Mouse (Mus musculus) MN1 (cell line): ENCODE results near the gene Jpt2.

Experiments used
- DNase-seq: peaks from one replicate; pipeline ENCODE4 v3.0.0-alpha.2; 2016; ENCODE audit warnings: low spot score

Jpt2 gene

GRCm38 (mm10) chr17:24907591-24907990 is 52.9 kb downstream of the Jpt2 start:
- DNase-seq = no peak

- no peak for DNase-seq
Observed at GRCm38 (mm10) chr17:24903767-24904166, 56.7 kb downstream of the Jpt2 start.

GRCm38 (mm10) chr17:24902671-24903474 is 57.6 kb downstream of the Jpt2 start:
- DNase-seq = peak; percentile 44

- no peak for DNase-seq
Observed at GRCm38 (mm10) chr17:24902124-24902523, 58.4 kb downstream of the Jpt2 start.

- no peak for DNase-seq
Observed at GRCm38 (mm10) chr17:24900014-24900413, 60.5 kb downstream of the Jpt2 start.

GRCm38 (mm10) chr17:24899153-24899552 is 61.3 kb downstream of the Jpt2 start:
- DNase-seq = no peak

GRCm38 (mm10) chr17:24898041-24898854 is 62.2 kb downstream of the Jpt2 start:
- DNase-seq = no peak

- no peak for DNase-seq
Observed at GRCm38 (mm10) chr17:24897600-24897999, 62.9 kb downstream of the Jpt2 start.

GRCm38 (mm10) chr17:24896993-24897269 is 63.6 kb downstream of the Jpt2 start:
- no peak for DNase-seq

GRCm38 (mm10) chr17:24896241-24896992 is 64.1 kb downstream of the Jpt2 start, which contains the start of gene Nme3:
Gene Nme3 (plus strand): TSS chr17:24896500.
- peak; percentile 83 for DNase-seq

- DNase-seq = no peak
Observed at GRCm38 (mm10) chr17:24895571-24896240, 64.8 kb downstream of the Jpt2 start.

- DNase-seq = peak; percentile 93
Observed at GRCm38 (mm10) chr17:24894995-24895547, 65.4 kb downstream of the Jpt2 start, which contains the start of the genes Eme2 and Mrps34. Gene Eme2 (minus strand): TSS chr17:24895087. Gene Mrps34 (plus strand): TSS chr17:24895116.

- peak; percentile 50 for DNase-seq
Observed at GRCm38 (mm10) chr17:24894061-24894994, 66.2 kb downstream of the Jpt2 start.

GRCm38 (mm10) chr17:24893276-24893675 is 67.2 kb downstream of the Jpt2 start:
- no peak for DNase-seq

GRCm38 (mm10) chr17:24892785-24893184 is 67.7 kb downstream of the Jpt2 start:
- DNase-seq = no peak

GRCm38 (mm10) chr17:24891321-24891720 is 69.2 kb downstream of the Jpt2 start:
- no peak for DNase-seq

GRCm38 (mm10) chr17:24890151-24891092 is 70.1 kb downstream of the Jpt2 start:
- DNase-seq = no peak

- DNase-seq = no peak
Observed at GRCm38 (mm10) chr17:24888862-24889261, 71.6 kb downstream of the Jpt2 start.
